Mouse (Mus musculus): ENCODE data around the gene Cbln3. TPM values are rescaled to one million over a fixed set of nuclear protein-coding genes. Genes with fewer than 3 reads are reported as not detected.

The Cbln3 gene
- polyA plus RNA-seq, 1 experiment from 2014 or later, result 0.04 TPM

DNA sequence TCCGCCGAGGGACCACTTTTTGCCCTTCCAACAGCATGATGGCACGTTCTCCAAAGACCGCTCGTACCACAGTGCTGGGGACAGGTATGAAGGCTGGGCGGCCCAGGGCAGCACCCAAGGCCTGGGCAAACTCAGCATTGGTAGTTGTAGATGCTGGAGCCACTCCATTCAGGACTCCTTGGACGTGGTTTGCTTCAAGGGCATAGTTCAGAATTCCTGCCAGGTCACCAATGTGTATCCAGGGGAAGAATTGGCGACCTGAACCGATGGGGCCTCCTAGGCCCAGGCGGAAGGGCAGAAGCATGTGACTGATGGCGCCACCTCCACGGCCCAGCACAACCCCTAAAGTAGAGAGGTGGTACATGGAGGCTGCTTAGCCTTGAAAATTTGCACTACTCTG, 13.5 kb upstream of the Cbln3 start:
- 95% methylated on average over 12 of the region's 12 CpGs for WGBS
- H3K27ac ChIP-seq, result no peak overlapping the region
- peaks cover 16% of the 10 kb centered on the region for H3K4me1 ChIP-seq
- ATAC-seq (ENCODE audit: low FRiP score), result no peak
- H3K4me2 ChIP-seq, result no peak overlapping the region
- H3K9ac ChIP-seq, result no peak overlapping the region
- no peaks in the 10 kb centered on the region for H3K9me3 ChIP-seq
- H3K36me3 ChIP-seq (replicated peaks), result peaks cover 52% of the 10 kb centered on the region
- 0 out of 2 replicates have a peak, but pooled peaks cover 5% of the 10 kb centered on the region for H3K27me3 ChIP-seq
- no peak overlapping the region for H3K4me3 ChIP-seq (replicated peaks)

DNA sequence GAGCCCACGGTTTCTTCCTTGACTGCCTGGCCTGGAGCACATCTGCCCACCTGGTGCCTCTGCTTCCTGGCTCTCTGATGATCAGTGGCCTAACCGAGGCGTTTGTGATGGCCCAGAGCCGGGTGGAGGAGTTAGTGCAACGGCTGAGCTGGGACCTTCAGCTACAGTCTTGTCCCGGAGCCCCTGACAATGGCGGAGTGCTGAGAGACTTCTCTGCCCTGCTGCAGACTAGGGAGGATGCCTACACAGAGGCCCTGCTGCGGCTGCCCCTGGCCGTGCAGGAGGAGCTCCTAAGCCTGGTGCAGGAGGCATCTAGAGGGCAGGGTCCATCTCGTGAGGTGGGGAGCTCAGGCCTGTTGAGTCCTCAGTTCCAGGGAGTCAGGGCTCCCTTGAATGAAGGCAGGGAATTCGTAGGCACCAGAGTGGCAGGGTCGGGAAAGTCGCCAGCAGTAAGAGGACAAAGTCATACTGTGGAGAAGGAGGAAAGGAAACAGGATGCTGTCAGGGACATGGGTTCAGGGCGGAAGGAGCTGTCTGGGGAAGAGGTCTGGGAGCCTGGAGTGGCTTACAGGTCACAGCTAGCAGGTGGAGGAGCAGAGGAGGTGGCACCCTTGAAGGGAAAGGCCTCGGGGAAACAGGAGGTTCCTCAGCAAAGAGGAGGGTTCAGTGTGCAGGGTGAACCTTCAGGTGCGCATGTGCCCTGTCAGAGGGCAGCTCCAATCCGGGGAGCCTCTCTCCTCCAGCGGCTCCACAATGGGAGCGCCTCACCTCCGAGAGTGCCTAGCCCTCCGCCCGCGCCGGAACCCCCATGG, 2.6 kb upstream of the Cbln3 start:
- H3K27ac ChIP-seq, result no peak overlapping the region
- 85% methylated on average over 24 of the region's 24 CpGs for WGBS
- no peak overlapping the region for H3K4me3 ChIP-seq (replicated peaks)
- no peak for ATAC-seq (ENCODE audit: low FRiP score)
- H3K4me1 ChIP-seq, result peaks cover 21% of the 10 kb centered on the region
- no peaks in the 10 kb centered on the region for H3K9me3 ChIP-seq
- no peaks in the 10 kb centered on the region for H3K27me3 ChIP-seq
- H3K9ac ChIP-seq, result 0 out of 2 replicates have a peak overlapping the region, but pooled peaks have one; percentile 25
- no peak overlapping the region for H3K4me2 ChIP-seq
- H3K36me3 ChIP-seq (replicated peaks), result peaks cover 55% of the 10 kb centered on the region

DNA sequence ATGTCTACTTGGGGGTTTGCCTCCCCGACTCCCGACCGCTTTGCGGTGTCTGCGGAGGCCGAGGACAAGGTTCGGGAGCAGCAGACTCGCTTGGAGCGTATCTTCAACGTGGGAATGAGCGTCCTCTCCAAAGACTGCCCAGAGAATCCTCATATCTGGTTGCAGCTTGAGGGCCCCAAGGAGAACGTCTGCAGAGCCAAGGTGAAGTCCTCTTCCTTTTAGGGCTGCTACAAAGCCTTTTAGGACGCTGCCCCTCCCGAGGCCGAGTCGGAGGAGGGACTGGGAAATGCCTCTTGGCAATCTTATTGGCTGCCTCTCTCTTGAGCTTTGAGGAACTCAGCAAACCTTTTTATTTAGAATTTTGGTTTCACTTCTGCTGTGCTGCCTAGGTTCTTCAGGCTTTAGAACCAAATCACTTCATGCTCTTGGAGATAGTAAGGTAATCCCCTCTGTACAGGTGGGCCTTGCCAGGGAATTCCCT, 1.6 kb upstream of the Cbln3 start:
- Histone ChIP-seq H3K9me3 (no peaks in the 10 kb centered on the region), H3K4me1 (peaks cover 21% of the 10 kb centered on the region), H3K4me2 (peak overlapping the region; percentile 76), H3K4me3 (replicated peaks) (peak overlapping the region; percentile 84), H3K36me3 (replicated peaks) (peaks cover 46% of the 10 kb centered on the region), H3K27ac (0 out of 2 replicates have a peak overlapping the region, but pooled peaks have one; percentile 11), H3K9ac (peak overlapping the region; percentile 87), H3K27me3 (no peaks in the 10 kb centered on the region)
- ATAC-seq (ENCODE audit: low FRiP score), result no peak
- WGBS, result 19% methylated on average over 16 of the region's 16 CpGs

GRCm38 (mm10) chr14:55885114-55885790, 1.1 kb upstream of the Cbln3 start:
- Histone ChIP-seq H3K27me3 (no peaks in the 10 kb centered on the region), H3K9ac (peak overlapping the region; percentile 87), H3K36me3 (replicated peaks) (peaks cover 40% of the 10 kb centered on the region), H3K27ac (peak overlapping the region; percentile 86), H3K4me3 (replicated peaks) (peak overlapping the region; percentile 84), H3K9me3 (no peaks in the 10 kb centered on the region), H3K4me2 (peak overlapping the region; percentile 76), H3K4me1 (peaks cover 21% of the 10 kb centered on the region)
- ATAC-seq (ENCODE audit: low FRiP score), result peak; percentile 68
- WGBS, result under 1% methylated on average over 23 of the region's 30 CpGs

DNA sequence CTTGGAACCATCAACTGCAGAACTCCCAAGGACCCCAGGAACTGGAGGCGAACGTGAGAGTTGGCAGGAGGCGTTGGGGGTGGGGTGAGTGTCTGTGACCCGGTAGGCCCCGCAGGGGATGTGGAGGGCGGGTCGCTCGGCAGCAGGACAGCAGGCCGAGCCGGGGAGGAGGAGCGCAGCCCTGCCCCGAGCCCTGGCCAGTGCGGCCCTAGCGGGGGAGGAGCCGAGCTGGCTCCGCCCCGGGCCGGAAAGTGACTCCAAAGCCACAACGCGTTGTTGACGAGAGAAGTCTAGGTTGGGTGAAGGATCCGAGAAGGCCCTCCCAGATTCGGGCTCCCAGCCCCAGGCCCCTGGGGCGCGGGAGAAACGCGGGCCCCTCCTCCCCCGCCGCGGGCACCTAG, 521 bp upstream of the Cbln3 start, which contains the start of gene Khnyn:
Gene Khnyn, plus strand, starts transcription at position 235 of the 401 bp plus-strand sequence.
- Histone ChIP-seq H3K4me1 (peaks cover 21% of the 10 kb centered on the region), H3K36me3 (replicated peaks) (peaks cover 34% of the 10 kb centered on the region), H3K4me3 (replicated peaks) (peak within 1 kb of the TSS; percentile 84), H3K4me2 (peak within 1 kb of the TSS; percentile 76), H3K9ac (peak within 1 kb of the TSS; percentile 87), H3K27me3 (no peaks in the 10 kb centered on the region), H3K9me3 (no peaks in the 10 kb centered on the region), H3K27ac (peak within 1 kb of the TSS; percentile 86)
- under 1% methylated on average over 30 of the region's 30 CpGs for WGBS
- ATAC-seq (ENCODE audit: low FRiP score), result peak; percentile 92

- 90% methylated on average over 12 of the region's 12 CpGs for WGBS
- no peak overlapping the region for H3K4me2 ChIP-seq
- H3K27ac ChIP-seq, result peak overlapping the region; percentile 86
- H3K9me3 ChIP-seq, result no peaks in the 10 kb centered on the region
- H3K4me1 ChIP-seq, result peaks cover 21% of the 10 kb centered on the region
- peaks cover 25% of the 10 kb centered on the region for H3K36me3 ChIP-seq (replicated peaks)
- no peaks in the 10 kb centered on the region for H3K27me3 ChIP-seq
- no peak for ATAC-seq (ENCODE audit: low FRiP score)
- H3K9ac ChIP-seq, result no peak overlapping the region
- no peak overlapping the region for H3K4me3 ChIP-seq (replicated peaks)
Observed at GRCm38 (mm10) chr14:55883663-55884062, 529 bp downstream of the Cbln3 start.

- Histone ChIP-seq H3K4me2 (no peak overlapping the region), H3K27ac (no peak overlapping the region), H3K9ac (no peak overlapping the region), H3K4me1 (peaks cover 21% of the 10 kb centered on the region), H3K9me3 (no peaks in the 10 kb centered on the region), H3K36me3 (replicated peaks) (peaks cover 20% of the 10 kb centered on the region), H3K4me3 (replicated peaks) (no peak overlapping the region), H3K27me3 (no peaks in the 10 kb centered on the region)
- WGBS, result 95% methylated on average over 13 of the region's 13 CpGs
- ATAC-seq (ENCODE audit: low FRiP score), result no peak
Observed at GRCm38 (mm10) chr14:55883149-55883661, 987 bp downstream of the Cbln3 start.

GRCm38 (mm10) chr14:55882171-55882641, 2.0 kb downstream of the Cbln3 start:
- 73% methylated on average over 6 of the region's 6 CpGs for WGBS
- Histone ChIP-seq H3K27ac (no peak overlapping the region), H3K4me1 (peaks cover 21% of the 10 kb centered on the region)

GRCm38 (mm10) chr14:55880982-55881381, 3.2 kb downstream of the Cbln3 start:
- Histone ChIP-seq H3K9me3 (no peaks in the 10 kb centered on the region), H3K36me3 (replicated peaks) (no peaks in the 10 kb centered on the region), H3K4me3 (replicated peaks) (no peak overlapping the region), H3K4me1 (peaks cover 19% of the 10 kb centered on the region), H3K27me3 (no peaks in the 10 kb centered on the region), H3K4me2 (no peak overlapping the region), H3K9ac (no peak overlapping the region), H3K27ac (no peak overlapping the region)
- WGBS, result 83% methylated on average over 8 of the region's 8 CpGs
- ATAC-seq (ENCODE audit: low FRiP score), result no peak

More at GRCm38 (mm10) chr14:55882171-55882641, 2.0 kb downstream of the Cbln3 start:
- Histone ChIP-seq H3K27me3 (no peaks in the 10 kb centered on the region), H3K9ac (no peak overlapping the region), H3K36me3 (replicated peaks) (peaks cover 10% of the 10 kb centered on the region), H3K4me2 (no peak overlapping the region), H3K9me3 (no peaks in the 10 kb centered on the region), H3K4me3 (replicated peaks) (no peak overlapping the region)
- no peak for ATAC-seq (ENCODE audit: low FRiP score)

DNA sequence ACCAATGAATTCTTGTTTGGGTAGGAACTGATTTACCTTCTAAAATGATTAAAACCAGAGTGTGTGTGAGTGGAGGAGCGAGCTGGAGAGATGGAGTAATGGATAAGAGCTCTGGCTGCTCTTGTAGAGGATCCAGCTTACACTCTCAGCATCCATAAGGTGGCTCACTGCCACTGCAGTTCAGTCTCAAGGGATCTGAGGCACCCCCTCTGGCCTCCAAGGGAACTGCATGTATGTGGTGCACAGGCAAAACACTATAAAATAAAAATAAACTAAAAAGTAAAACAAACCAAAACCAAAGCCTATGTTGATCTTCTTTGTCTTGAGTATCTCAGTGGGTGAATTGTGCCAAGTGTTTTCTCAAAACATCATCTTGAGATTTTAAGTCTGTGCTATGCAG, 4.6 kb downstream of the Cbln3 start:
- Histone ChIP-seq H3K4me3 (replicated peaks) (no peak overlapping the region), H3K9ac (no peak overlapping the region), H3K27ac (no peak overlapping the region), H3K9me3 (no peaks in the 10 kb centered on the region), H3K4me1 (peaks cover 9% of the 10 kb centered on the region), H3K4me2 (no peak overlapping the region), H3K27me3 (no peaks in the 10 kb centered on the region), H3K36me3 (replicated peaks) (no peaks in the 10 kb centered on the region)
- ATAC-seq (ENCODE audit: low FRiP score), result peak; percentile 63
- 23% methylated on average over 1 of the region's 1 CpGs for WGBS

- Histone ChIP-seq H3K4me1 (peaks cover 7% of the 10 kb centered on the region), H3K9ac (no peak overlapping the region), H3K9me3 (no peaks in the 10 kb centered on the region), H3K36me3 (replicated peaks) (no peaks in the 10 kb centered on the region), H3K27ac (no peak overlapping the region), H3K4me3 (replicated peaks) (no peak overlapping the region), H3K27me3 (no peaks in the 10 kb centered on the region), H3K4me2 (no peak overlapping the region)
- WGBS, result 44% methylated on average over 7 of the region's 7 CpGs
- no peak for ATAC-seq (ENCODE audit: low FRiP score)
Observed at GRCm38 (mm10) chr14:55878316-55878940, 5.8 kb downstream of the Cbln3 start.
